Mouse (Mus musculus): ENCODE data around the gene Mybpc2. TPM values are rescaled to one million over a fixed set of nuclear protein-coding genes. Genes with fewer than 3 reads are reported as not detected.

Mybpc2 gene
- polyA plus RNA-seq, 1 experiment from 2014 or later, result 0.43 TPM

DNA sequence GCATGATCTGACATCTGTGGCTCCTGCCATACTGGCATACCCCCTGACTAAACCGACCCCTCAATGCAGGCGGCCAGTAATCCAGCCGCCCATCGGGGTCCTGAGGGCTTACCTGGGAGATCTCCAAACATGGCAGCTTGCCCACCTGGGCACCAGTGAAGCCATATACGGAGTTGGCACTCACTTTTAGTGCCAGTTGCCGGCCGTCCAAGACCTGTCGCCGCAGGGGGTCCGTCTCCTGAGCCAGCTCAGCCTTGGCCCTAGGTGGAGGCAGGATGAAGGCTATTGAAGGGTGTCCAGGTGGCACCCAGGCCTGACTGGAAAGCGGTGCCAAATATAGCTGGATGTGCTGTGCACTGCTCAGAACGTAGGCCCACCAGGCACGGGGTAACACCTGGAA lies 13.0 kb upstream of the Mybpc2 start:
- ATAC-seq (ENCODE audit: insufficient number of reproducible peaks, insufficient read depth, low FRiP score, low read depth), result no peak
- H3K27ac ChIP-seq (ENCODE audit: low read length), result no peak overlapping the region
- H3K9me3 ChIP-seq (ENCODE audit: control insufficient read depth, low read depth, low read length), result no peaks in the 10 kb centered on the region
- whole genome bisulfite sequencing, result 91% methylated on average over 13 of the region's 13 CpGs
- no peaks in the 10 kb centered on the region for H3K4me1 ChIP-seq (ENCODE audit: control insufficient read depth, insufficient read depth, low read length)
- peaks cover 55% of the 10 kb centered on the region for H3K36me3 ChIP-seq (ENCODE audit: control insufficient read depth, insufficient read depth, low read length)
- no peak overlapping the region for H3K4me3 ChIP-seq (ENCODE audit: low read depth, low read length)
- no peaks in the 10 kb centered on the region for H3K27me3 ChIP-seq (ENCODE audit: control insufficient read depth, insufficient read depth, low read length)
- no peak overlapping the region for H3K9ac ChIP-seq (replicated peaks; ENCODE audit: low read depth, low read length)
- H3K4me2 ChIP-seq (replicated peaks; ENCODE audit: low read depth, low read length), result no peak overlapping the region

DNA sequence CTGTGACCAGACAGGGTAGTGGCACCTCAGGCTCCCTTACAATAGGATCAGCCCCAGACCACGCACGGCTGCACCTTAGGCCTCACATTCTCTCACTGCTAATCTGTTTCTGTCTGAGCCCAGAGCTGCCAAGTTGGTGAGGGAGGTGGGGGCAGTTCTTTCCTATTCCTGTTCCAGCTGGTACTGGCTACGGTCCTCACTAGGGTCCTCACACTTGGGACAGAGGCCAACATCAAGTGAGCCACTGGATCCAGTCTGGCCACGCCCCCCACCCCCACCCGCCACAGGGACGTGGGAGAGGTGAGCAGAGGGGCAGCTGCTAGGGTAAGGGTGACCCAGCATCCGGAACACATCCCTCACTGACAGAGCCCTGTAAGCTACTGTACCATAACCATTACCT lies 12.6 kb upstream of the Mybpc2 start:
- peaks cover 52% of the 10 kb centered on the region for H3K36me3 ChIP-seq (ENCODE audit: control insufficient read depth, insufficient read depth, low read length)
- H3K4me3 ChIP-seq (ENCODE audit: low read depth, low read length), result no peak overlapping the region
- H3K9ac ChIP-seq (replicated peaks; ENCODE audit: low read depth, low read length), result no peak overlapping the region
- no peaks in the 10 kb centered on the region for H3K27me3 ChIP-seq (ENCODE audit: control insufficient read depth, insufficient read depth, low read length)
- no peak for ATAC-seq (ENCODE audit: insufficient number of reproducible peaks, insufficient read depth, low FRiP score, low read depth)
- no peaks in the 10 kb centered on the region for H3K9me3 ChIP-seq (ENCODE audit: control insufficient read depth, low read depth, low read length)
- 73% methylated on average over 7 of the region's 7 CpGs for WGBS
- no peaks in the 10 kb centered on the region for H3K4me1 ChIP-seq (ENCODE audit: control insufficient read depth, insufficient read depth, low read length)
- H3K27ac ChIP-seq (ENCODE audit: low read length), result no peak overlapping the region
- H3K4me2 ChIP-seq (replicated peaks; ENCODE audit: low read depth, low read length), result no peak overlapping the region

DNA sequence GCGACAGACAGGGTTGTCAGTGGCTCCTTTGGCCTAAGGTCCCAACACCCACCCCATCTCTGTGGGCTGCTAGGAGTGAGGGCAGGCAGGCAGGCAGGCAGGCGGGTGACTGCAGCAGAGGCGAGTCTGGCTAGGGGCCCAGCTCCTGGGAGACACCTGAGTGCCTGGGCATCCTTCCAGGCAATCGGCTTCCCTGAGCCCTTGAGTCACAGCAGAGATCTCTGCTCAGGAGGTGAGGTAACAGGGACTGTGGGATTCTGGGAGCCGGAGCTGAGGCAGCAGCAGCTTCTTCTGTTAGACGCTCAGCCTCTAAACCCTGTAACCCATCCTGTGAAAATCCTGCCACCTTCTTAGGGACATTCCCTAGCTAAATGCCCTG lies 12.1 kb upstream of the Mybpc2 start:
- Histone ChIP-seq H3K9me3 (ENCODE audit: control insufficient read depth, low read depth, low read length) (no peaks in the 10 kb centered on the region), H3K27me3 (ENCODE audit: control insufficient read depth, insufficient read depth, low read length) (no peaks in the 10 kb centered on the region)
- WGBS, result 79% methylated on average over 6 of the region's 6 CpGs

DNA sequence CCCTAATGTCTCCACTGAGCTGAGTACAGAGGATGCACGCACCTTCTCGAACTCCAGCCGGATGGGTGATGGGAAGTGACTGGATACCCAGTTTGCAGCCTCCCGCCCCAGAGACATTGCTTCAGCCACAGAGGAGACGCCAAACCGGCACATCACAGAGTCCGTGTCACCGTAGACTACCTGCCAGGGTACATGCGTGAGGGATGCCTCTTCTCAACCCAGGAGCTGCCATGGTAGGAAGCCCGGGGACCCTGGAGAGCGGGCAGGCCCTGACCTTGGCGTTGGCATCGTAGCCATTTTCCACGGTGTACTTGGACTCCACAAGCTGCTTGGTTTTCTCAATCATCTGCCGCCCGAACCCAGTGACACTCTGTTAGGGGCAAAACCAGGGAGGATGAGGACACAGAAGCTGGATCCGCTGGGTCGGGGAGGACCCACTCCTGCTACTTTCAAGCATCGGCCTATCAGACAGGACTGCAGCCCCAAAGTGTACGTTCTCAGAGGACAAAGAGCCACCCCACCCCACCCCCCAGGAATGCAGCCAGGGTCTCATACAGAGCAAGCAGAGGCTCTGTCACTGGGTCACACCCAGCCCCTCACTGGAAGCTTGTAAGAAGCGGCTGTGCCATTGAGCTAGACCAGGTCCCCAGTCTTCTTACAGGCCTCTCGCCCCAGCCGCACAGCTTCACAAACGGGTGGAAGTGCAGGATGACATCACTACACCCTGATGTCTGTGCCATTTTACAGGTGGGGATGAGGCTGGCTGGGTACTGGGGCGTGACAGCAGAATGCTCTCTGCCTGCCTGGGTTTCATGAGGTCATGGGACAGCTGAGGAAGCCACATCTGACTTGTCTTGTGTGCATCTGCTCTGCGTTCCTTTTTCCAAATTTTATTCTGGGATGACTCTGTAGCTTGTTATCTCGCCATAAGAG lies 11.5 kb upstream of the Mybpc2 start:
- Histone ChIP-seq H3K36me3 (ENCODE audit: control insufficient read depth, insufficient read depth, low read length) (peaks cover 46% of the 10 kb centered on the region), H3K4me3 (ENCODE audit: low read depth, low read length) (no peak overlapping the region), H3K27ac (ENCODE audit: low read length) (no peak overlapping the region), H3K9ac (replicated peaks; ENCODE audit: low read depth, low read length) (no peak overlapping the region), H3K4me1 (ENCODE audit: control insufficient read depth, insufficient read depth, low read length) (no peaks in the 10 kb centered on the region), H3K4me2 (replicated peaks; ENCODE audit: low read depth, low read length) (no peak overlapping the region), H3K27me3 (ENCODE audit: control insufficient read depth, insufficient read depth, low read length) (no peaks in the 10 kb centered on the region), H3K9me3 (ENCODE audit: control insufficient read depth, low read depth, low read length) (no peaks in the 10 kb centered on the region)
- 91% methylated on average over 27 of the region's 27 CpGs for WGBS
- no peak for ATAC-seq (ENCODE audit: insufficient number of reproducible peaks, insufficient read depth, low FRiP score, low read depth)

More for the DNA sequence above, 12.1 kb upstream of the Mybpc2 start:
- no peak overlapping the region for H3K4me3 ChIP-seq (ENCODE audit: low read depth, low read length)
- H3K4me1 ChIP-seq (ENCODE audit: control insufficient read depth, insufficient read depth, low read length), result no peaks in the 10 kb centered on the region
- no peak for ATAC-seq (ENCODE audit: insufficient number of reproducible peaks, insufficient read depth, low FRiP score, low read depth)
- no peak overlapping the region for H3K4me2 ChIP-seq (replicated peaks; ENCODE audit: low read depth, low read length)
- H3K36me3 ChIP-seq (ENCODE audit: control insufficient read depth, insufficient read depth, low read length), result peaks cover 48% of the 10 kb centered on the region
- H3K27ac ChIP-seq (ENCODE audit: low read length), result no peak overlapping the region
- no peak overlapping the region for H3K9ac ChIP-seq (replicated peaks; ENCODE audit: low read depth, low read length)

DNA sequence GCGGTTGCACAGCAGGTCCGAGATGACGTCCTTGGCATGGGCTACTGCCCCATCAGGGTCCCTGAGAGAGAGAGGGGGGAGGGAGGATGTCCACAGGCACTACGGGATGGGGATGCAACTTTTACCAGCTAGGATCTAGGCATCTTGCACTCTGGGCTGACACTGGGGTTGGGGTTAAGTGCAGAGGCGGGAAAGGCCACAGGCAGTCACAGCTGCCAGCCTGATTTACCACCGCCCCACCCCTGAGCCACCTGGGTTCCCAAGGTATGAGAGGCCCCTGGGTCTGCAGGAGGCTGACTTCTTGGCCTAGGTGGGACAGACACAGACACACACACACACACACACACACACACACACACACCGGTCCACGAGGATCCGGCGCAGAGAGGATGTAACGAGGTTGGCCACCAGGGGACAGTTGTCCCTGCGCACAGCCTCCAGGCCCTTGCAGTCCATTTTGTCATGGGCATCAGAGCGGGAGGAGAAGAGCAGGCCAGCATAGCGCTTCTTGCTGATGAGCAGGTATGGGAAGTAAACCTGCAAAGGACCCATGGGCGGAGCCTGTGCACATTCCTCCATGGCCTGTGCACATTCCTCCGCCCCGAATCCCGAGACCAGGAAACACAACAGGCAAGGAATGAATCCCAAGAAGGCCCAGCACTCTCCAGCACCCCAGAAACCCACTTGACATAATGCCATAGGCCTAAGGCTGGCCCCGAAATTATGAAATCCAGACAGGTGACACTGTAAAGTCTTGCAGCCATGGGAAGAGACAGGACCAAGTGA lies 10.4 kb upstream of the Mybpc2 start:
- WGBS, result 88% methylated on average over 19 of the region's 19 CpGs
- Histone ChIP-seq H3K27me3 (ENCODE audit: control insufficient read depth, insufficient read depth, low read length) (no peaks in the 10 kb centered on the region), H3K36me3 (ENCODE audit: control insufficient read depth, insufficient read depth, low read length) (peaks cover 37% of the 10 kb centered on the region), H3K4me1 (ENCODE audit: control insufficient read depth, insufficient read depth, low read length) (no peaks in the 10 kb centered on the region), H3K4me2 (replicated peaks; ENCODE audit: low read depth, low read length) (no peak overlapping the region), H3K9ac (replicated peaks; ENCODE audit: low read depth, low read length) (no peak overlapping the region), H3K27ac (ENCODE audit: low read length) (no peak overlapping the region), H3K4me3 (ENCODE audit: low read depth, low read length) (no peak overlapping the region), H3K9me3 (ENCODE audit: control insufficient read depth, low read depth, low read length) (no peaks in the 10 kb centered on the region)
- ATAC-seq (ENCODE audit: insufficient number of reproducible peaks, insufficient read depth, low FRiP score, low read depth), result no peak

DNA sequence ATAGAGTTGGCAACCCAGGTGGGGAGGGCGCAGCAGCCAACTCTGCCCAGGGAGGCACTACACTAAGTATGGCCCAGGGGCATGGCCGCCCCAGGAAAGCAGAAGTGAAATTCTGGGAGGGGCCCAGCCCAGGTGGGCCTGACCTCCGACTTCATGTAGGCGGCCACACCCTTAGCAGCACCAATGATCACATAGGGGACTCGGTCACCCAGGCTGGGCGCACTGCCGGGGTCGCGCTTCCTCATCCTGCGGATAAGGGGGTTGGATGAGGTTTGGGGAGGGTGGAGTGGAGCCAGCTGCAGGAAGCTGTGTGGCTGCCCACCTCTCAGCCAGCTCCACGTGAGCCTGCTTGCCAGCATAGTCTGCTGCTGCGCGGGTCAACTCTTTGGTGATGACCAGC lies 9.8 kb upstream of the Mybpc2 start:
- Histone ChIP-seq H3K9me3 (ENCODE audit: control insufficient read depth, low read depth, low read length) (no peaks in the 10 kb centered on the region), H3K27ac (ENCODE audit: low read length) (no peak overlapping the region), H3K27me3 (ENCODE audit: control insufficient read depth, insufficient read depth, low read length) (no peaks in the 10 kb centered on the region), H3K4me1 (ENCODE audit: control insufficient read depth, insufficient read depth, low read length) (no peaks in the 10 kb centered on the region), H3K36me3 (ENCODE audit: control insufficient read depth, insufficient read depth, low read length) (peaks cover 33% of the 10 kb centered on the region), H3K4me3 (ENCODE audit: low read depth, low read length) (no peak overlapping the region), H3K4me2 (replicated peaks; ENCODE audit: low read depth, low read length) (no peak overlapping the region), H3K9ac (replicated peaks; ENCODE audit: low read depth, low read length) (no peak overlapping the region)
- ATAC-seq (ENCODE audit: insufficient number of reproducible peaks, insufficient read depth, low FRiP score, low read depth), result no peak
- 87% methylated on average over 13 of the region's 13 CpGs for WGBS

DNA sequence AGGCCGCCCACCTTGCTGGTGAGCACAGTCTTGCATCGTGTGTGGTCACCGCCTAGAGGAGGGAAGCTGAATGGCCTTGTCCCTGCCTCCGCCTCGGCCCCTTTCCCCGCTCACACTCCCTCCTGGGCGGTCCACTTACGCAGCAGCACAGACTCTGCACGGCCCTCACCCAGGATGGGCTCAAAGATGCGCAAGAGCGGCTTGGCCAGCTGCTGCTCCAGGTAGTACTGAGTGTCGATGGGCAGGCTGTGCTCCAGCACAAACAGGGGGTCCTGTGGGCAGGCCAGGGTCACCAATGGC lies 9.2 kb upstream of the Mybpc2 start:
- Histone ChIP-seq H3K36me3 (ENCODE audit: control insufficient read depth, insufficient read depth, low read length) (peaks cover 27% of the 10 kb centered on the region), H3K4me1 (ENCODE audit: control insufficient read depth, insufficient read depth, low read length) (no peaks in the 10 kb centered on the region), H3K4me2 (replicated peaks; ENCODE audit: low read depth, low read length) (no peak overlapping the region), H3K4me3 (ENCODE audit: low read depth, low read length) (no peak overlapping the region), H3K27me3 (ENCODE audit: control insufficient read depth, insufficient read depth, low read length) (no peaks in the 10 kb centered on the region), H3K27ac (ENCODE audit: low read length) (no peak overlapping the region), H3K9ac (replicated peaks; ENCODE audit: low read depth, low read length) (no peak overlapping the region), H3K9me3 (ENCODE audit: control insufficient read depth, low read depth, low read length) (no peaks in the 10 kb centered on the region)
- no peak for ATAC-seq (ENCODE audit: insufficient number of reproducible peaks, insufficient read depth, low FRiP score, low read depth)
- 80% methylated on average over 12 of the region's 12 CpGs for WGBS

DNA sequence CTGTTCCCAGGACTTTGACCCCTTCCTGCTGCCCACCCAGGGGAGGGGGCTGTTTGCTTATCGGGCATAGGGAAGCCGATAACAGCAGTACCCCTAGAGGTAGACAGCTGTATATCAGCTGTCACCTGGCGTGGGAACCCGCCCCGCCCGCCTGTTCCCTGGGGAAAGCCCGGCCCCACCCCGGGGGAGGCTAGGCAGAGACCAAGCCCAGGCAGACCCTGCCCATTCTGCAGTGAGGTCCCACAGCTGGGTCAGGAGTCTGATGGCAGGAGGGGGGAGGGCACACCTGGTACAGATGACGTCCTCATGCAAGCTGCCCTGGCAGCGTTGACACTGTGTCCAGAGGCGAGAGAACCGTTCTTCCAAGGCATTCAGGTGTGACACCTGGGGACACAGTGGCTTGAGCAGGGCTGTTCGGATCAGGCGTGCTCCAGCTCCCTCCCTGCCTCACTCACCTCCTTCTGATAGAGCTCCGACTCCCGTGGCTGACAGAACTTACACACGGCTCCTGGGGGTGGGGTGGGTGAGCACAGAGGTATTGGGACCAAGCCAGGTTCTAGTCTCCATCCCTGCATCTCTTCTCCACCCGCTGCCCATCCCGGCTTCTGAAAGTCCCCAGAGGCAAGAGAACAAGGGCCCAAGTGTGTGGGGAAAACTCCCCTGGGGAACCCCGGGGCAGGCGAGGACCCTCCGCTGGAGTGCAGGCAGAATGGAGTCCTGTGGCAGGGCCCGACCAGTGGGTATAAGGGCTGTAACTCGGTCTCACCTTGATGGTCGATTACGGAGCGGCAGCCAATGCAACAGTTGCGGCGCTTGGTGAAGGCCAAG lies 8.7 kb upstream of the Mybpc2 start:
- no peak overlapping the region for H3K4me3 ChIP-seq (ENCODE audit: low read depth, low read length)
- WGBS, result 77% methylated on average over 29 of the region's 29 CpGs

More for the DNA sequence above, 8.7 kb upstream of the Mybpc2 start:
- Histone ChIP-seq H3K36me3 (ENCODE audit: control insufficient read depth, insufficient read depth, low read length) (peaks cover 23% of the 10 kb centered on the region), H3K4me1 (ENCODE audit: control insufficient read depth, insufficient read depth, low read length) (no peaks in the 10 kb centered on the region), H3K4me2 (replicated peaks; ENCODE audit: low read depth, low read length) (no peak overlapping the region), H3K9me3 (ENCODE audit: control insufficient read depth, low read depth, low read length) (no peaks in the 10 kb centered on the region), H3K27ac (ENCODE audit: low read length) (no peak overlapping the region), H3K9ac (replicated peaks; ENCODE audit: low read depth, low read length) (no peak overlapping the region), H3K27me3 (ENCODE audit: control insufficient read depth, insufficient read depth, low read length) (no peaks in the 10 kb centered on the region)
- 0 out of 2 replicates have a peak, but pooled peaks have one; percentile 19 for ATAC-seq (ENCODE audit: insufficient number of reproducible peaks, insufficient read depth, low FRiP score, low read depth)
